8 mouse cellular contexts compared by ENCODE assay signal in the genomic region with DNA sequence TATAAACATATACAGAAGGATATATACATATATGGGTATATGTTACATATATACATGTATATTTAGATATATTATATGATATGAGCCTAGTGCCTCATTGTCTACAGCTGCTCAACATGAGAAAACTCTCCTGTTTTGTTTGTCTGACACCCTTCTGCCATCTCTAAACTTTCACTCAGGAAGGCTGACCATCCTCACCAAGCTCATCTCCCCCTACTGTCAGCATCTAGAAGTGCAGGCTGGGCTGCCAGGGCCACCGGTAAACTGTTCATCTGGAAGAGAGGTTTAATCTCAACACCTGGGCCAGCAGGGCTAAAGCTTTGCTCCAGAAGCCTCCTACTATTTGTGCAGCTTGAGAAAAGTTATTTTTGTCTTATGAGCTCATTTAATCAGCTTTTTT. TPM values are rescaled to one million over a fixed set of nuclear protein-coding genes. Genes with fewer than 3 reads are reported as not detected.
A peak's percentile ranks its signal among the peaks of the same experiment; 100 is the strongest.
DNase-seq lines count a peak whose midpoint lies in the region; ATAC-seq and TF ChIP-seq lines count a peak whose summit lies in the region.

No protein-coding gene starts in this region.

- peak; percentile 63 to 80 for DNase-seq in heart, adult 2 months
- no peak for DNase-seq in heart, adult 11 months
- DNase-seq in urinary bladder, postnatal 14 days (ENCODE audit: low spot score) = peak; percentile 66
- DNase-seq in urinary bladder, adult 2 months (ENCODE audit: low spot score) = no peak
- peak; percentile 84 to 88 for DNase-seq in cerebellum, postnatal 14 days
- DNase-seq in heart, postnatal 36 days = peak; percentile 77 to 81
- peak; percentile 79 for DNase-seq in lung, embryonic 14.5 days
- DNase-seq in spleen, postnatal 14 days (ENCODE audit: low spot score in 2 of 2) = peak; percentile 46 to 71

- no peaks in the 10 kb centered on the region for H3K27me3 ChIP-seq in heart, adult 2 months (ENCODE audit: control insufficient read depth, insufficient read depth, low read length)
- H3K27me3 ChIP-seq in lung, embryonic 14.5 days (ENCODE audit: insufficient read depth, low read length) = no peaks in the 10 kb centered on the region

- peaks cover 31% of the 10 kb centered on the region for H3K4me1 ChIP-seq in heart, adult 2 months (ENCODE audit: control insufficient read depth, insufficient read depth, low read length)
- peaks cover 11% of the 10 kb centered on the region; the same call in 1 of the 2 replicates for H3K4me1 ChIP-seq in lung, embryonic 14.5 days (ENCODE audit: insufficient read depth)

- no peak overlapping the region for H3K4me3 ChIP-seq in heart, adult 2 months
- no peak overlapping the region for H3K4me3 ChIP-seq in lung, embryonic 14.5 days (ENCODE audit: low read depth, low read length)

- no peak overlapping the region for H3K4me2 ChIP-seq in lung, embryonic 14.5 days

- H3K36me3 ChIP-seq in heart, adult 2 months (ENCODE audit: control insufficient read depth, insufficient read depth, low read length) = peaks cover 15% of the 10 kb centered on the region
- H3K36me3 ChIP-seq in lung, embryonic 14.5 days (ENCODE audit: insufficient read depth) = no peaks in the 10 kb centered on the region

- no peaks in the 10 kb centered on the region for H3K9me3 ChIP-seq in lung, embryonic 14.5 days (ENCODE audit: low read depth, low read length)

- 0% methylated on average over 1 of the region's 1 CpGs for WGBS in heart, adult 2 months
- 7% methylated on average over 1 of the region's 1 CpGs for WGBS in lung, embryonic 14.5 days

- no peak overlapping the region for H3K9ac ChIP-seq in heart, adult 2 months (ENCODE audit: low read depth, low read length)
- H3K9ac ChIP-seq in lung, embryonic 14.5 days = no peak overlapping the region

- no peaks in the 10 kb centered on the region for H3K79me2 ChIP-seq in heart, adult 2 months (replicated peaks; ENCODE audit: control insufficient read depth, insufficient read depth, low read length)

- no peak for TF ChIP-seq POLR2A in heart, adult 2 months (IDR thresholded peaks at IDR 0.05; ENCODE audit: insufficient read depth, low read depth, low read length)

- intact Hi-C loops in heart, adult 2 months (cut with DNase I) = loop anchor here (2.0 kb wide), 1 partner anchor 64 kb away; no protein-coding TSS in a partner anchor
- intact Hi-C loops in heart, postnatal 36 days (cut with DNase I) = no loop called here

- no peak overlapping the region for H3K27ac ChIP-seq in heart, adult 2 months
- no peak overlapping the region for H3K27ac ChIP-seq in lung, embryonic 14.5 days (ENCODE audit: low read depth)

- 0 out of 2 replicates have a peak, but pooled peaks have one; percentile 21 for TF ChIP-seq EP300 in heart, adult 2 months (IDR thresholded peaks at IDR 0.05; ENCODE audit: insufficient read depth, low read depth, low read length)

- ATAC-seq in lung, embryonic 14.5 days (ENCODE audit: insufficient read depth) = no peak

- TF ChIP-seq CTCF in heart, adult 2 months (IDR thresholded peaks at IDR 0.05) = peak; percentile 95
- TF ChIP-seq CTCF in lung, embryonic 14.5 days (IDR thresholded peaks at IDR 0.05; ENCODE audit: low read depth) = peak; percentile 86

RNA-seq across cellular contexts. Expression of a gene that starts 2.9 kb away (rescaled TPM):
- total RNA-seq in heart, adult 2 months (2021) = 10 to 100 TPM; 11.0 to 13.6 TPM
- polyA plus RNA-seq in heart, adult 2 months (2012; rRNA removed) = 10.2 and 11.0 TPM in 2 replicates
- 22.0 and 22.9 TPM in 2 replicates for polyA plus RNA-seq in urinary bladder, adult 2 months (2012; rRNA removed)
- 10 to 100 TPM in 1 of 2 experiments, 1 to 10 TPM in 1; 9.9 to 11.6 TPM for total RNA-seq in heart, postnatal 36 days (2021)
- polyA plus RNA-seq in lung, embryonic 14.5 days (2014; fragmentation: Nextera tagmentation; extraction: Ambion mirVana) = 37.3 and 41.1 TPM in 2 replicates

RNA-seq across cellular contexts. Expression of a gene that starts 45.7 kb away (rescaled TPM):
- total RNA-seq in heart, adult 2 months (2021) = 100 to 1,000 TPM; 294 to 351 TPM
- polyA plus RNA-seq in heart, adult 2 months (2012; rRNA removed) = 264 and 414 TPM in 2 replicates
- 321 and 344 TPM in 2 replicates for polyA plus RNA-seq in urinary bladder, adult 2 months (2012; rRNA removed)
- total RNA-seq in heart, postnatal 36 days (2021) = 100 to 1,000 TPM; 316 to 421 TPM
- 56.2 and 62.5 TPM in 2 replicates for polyA plus RNA-seq in lung, embryonic 14.5 days (2014; fragmentation: Nextera tagmentation; extraction: Ambion mirVana)

RNA-seq across cellular contexts. Expression of a gene that starts 59.0 kb away (rescaled TPM):
- total RNA-seq in heart, adult 2 months (2021) = 100 to 1,000 TPM; 214 to 237 TPM
- polyA plus RNA-seq in heart, adult 2 months (2012; rRNA removed) = 344 and 361 TPM in 2 replicates
- 83.9 and 114 TPM in 2 replicates for polyA plus RNA-seq in urinary bladder, adult 2 months (2012; rRNA removed)
- total RNA-seq in heart, postnatal 36 days (2021) = 100 to 1,000 TPM; 221 to 229 TPM
- 143 and 145 TPM in 2 replicates for polyA plus RNA-seq in lung, embryonic 14.5 days (2014; fragmentation: Nextera tagmentation; extraction: Ambion mirVana)

Comparison
In these comparisons a context has a peak if more than half of its experiments do, and no peak if none do; other contexts are left out.
1. DNase-seq: peak in heart, adult 2 months (2 of 2), urinary bladder, postnatal 14 days (single experiment), cerebellum, postnatal 14 days (2 of 2), heart, postnatal 36 days (2 of 2), lung, embryonic 14.5 days (single experiment) and spleen, postnatal 14 days (2 of 2); none in heart, adult 11 months (single experiment) and urinary bladder, adult 2 months (single experiment).